Mouse (Mus musculus): ENCODE measurements around the gene Rbl2. TPM values are rescaled to one million over a fixed set of nuclear protein-coding genes. Genes with fewer than 3 reads are reported as not detected.

Rbl2 gene
- polyA plus RNA-seq, 1 experiment from 2014 or later = 14.4 TPM

DNA sequence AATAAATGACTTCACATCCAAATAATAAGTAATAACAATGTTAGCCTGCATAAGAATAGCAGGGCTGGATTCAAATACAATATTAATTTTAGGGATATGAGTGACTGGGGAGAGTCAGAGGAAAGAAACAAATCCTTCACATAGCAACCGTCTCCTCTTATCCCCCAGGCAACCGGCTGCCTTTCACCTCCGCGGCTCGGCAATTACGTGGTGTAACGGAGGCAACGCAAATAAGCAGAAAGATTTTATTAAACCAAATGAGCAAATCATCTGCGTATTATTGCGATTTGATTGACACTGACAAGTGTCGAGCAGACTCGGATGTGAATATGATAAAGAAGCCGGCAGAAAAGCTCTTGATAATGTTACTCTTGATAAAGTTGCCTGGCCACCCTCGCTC lies 101.1 kb downstream of the Rbl2 start:
- Histone ChIP-seq H3K9me3 (no peaks in the 10 kb centered on the region), H3K36me3 (no peaks in the 10 kb centered on the region), H3K9ac (no peak overlapping the region), H3K27me3 (replicated peaks) (no peaks in the 10 kb centered on the region), H3K4me2 (no peak overlapping the region), H3K4me3 (no peak overlapping the region), H3K4me1 (no peaks in the 10 kb centered on the region), H3K27ac (replicated peaks) (no peak overlapping the region)
- 69% methylated on average over 14 of the region's 14 CpGs for WGBS
- no peak for ATAC-seq (ENCODE audit: extremely low read depth, insufficient number of reproducible peaks, low FRiP score, low TSS enrichment)

- Histone ChIP-seq H3K27me3 (replicated peaks) (no peaks in the 10 kb centered on the region), H3K27ac (replicated peaks) (no peak overlapping the region), H3K4me1 (no peaks in the 10 kb centered on the region), H3K36me3 (no peaks in the 10 kb centered on the region), H3K9me3 (no peaks in the 10 kb centered on the region), H3K4me3 (no peak overlapping the region), H3K4me2 (no peak overlapping the region), H3K9ac (no peak overlapping the region)
- WGBS = 69% methylated on average over 13 of the region's 13 CpGs
- ATAC-seq (ENCODE audit: extremely low read depth, insufficient number of reproducible peaks, low FRiP score, low TSS enrichment) = no peak
These were observed 101.7 kb downstream of the Rbl2 start for GRCm38 (mm10) chr8:91171605-91172004.

Other genes starting within 250 kb of the Rbl2 start
- gene Chd9, start 241.7 kb upstream of the Rbl2 start, polyA plus RNA-seq (2015; fragmentation: Nextera tagmentation; extraction: Ambion mirVana) = 42.3 and 45.0 TPM in 2 replicates
- 38.1 and 46.1 TPM in 2 replicates for gene Aktip, start 129.9 kb downstream of the Rbl2 start, polyA plus RNA-seq (2015; fragmentation: Nextera tagmentation; extraction: Ambion mirVana)
- gene Rpgrip1l, start 243.2 kb downstream of the Rbl2 start, polyA plus RNA-seq (2015; fragmentation: Nextera tagmentation; extraction: Ambion mirVana) = 6.2 and 6.9 TPM in 2 replicates
- 64.3 and 66.0 TPM in 2 replicates for gene Fto, start 243.5 kb downstream of the Rbl2 start, polyA plus RNA-seq (2015; fragmentation: Nextera tagmentation; extraction: Ambion mirVana)

All from heart, embryonic 13.5 days (tissue).